Mouse (Mus musculus) forebrain, embryonic 10.5 days (tissue): ENCODE measurements around the gene Cpne9. TPM values are rescaled to one million over a fixed set of nuclear protein-coding genes. Genes with fewer than 3 reads are reported as not detected.
"Not testable (repeated sequence)": the region's sequence is repeated elsewhere in the genome, so short reads cannot be mapped to it uniquely, and the experiment has no call there.

Experiments used
- DNase-seq: peaks from one replicate; pipeline ENCODE4 v3.0.0-alpha.2; 2017; ENCODE audit warnings: low spot score; ENCODE audit errors: extremely low spot score
- H3K27ac ChIP-seq: fragments of 300-500 bp; sonication (generic); 2 replicates; pipeline ENCODE4 v1.5.1; 2016; ENCODE audit warnings: mild to moderate bottlenecking
- H3K27me3 ChIP-seq: fragments of 300-500 bp; sonication (generic); 2 replicates; pipeline ENCODE4 v1.6.1; 2016; ENCODE audit warnings: mild to moderate bottlenecking; ENCODE audit not compliant: poor library complexity, severe bottlenecking
- H3K36me3 ChIP-seq: fragments of 300-500 bp; sonication (generic); replicated peaks from 2 replicates; pipeline ENCODE4 v1.6.1; 2016; ENCODE audit warnings: mild to moderate bottlenecking, moderate library complexity
- H3K4me1 ChIP-seq: fragments of 300-500 bp; sonication (generic); 2 replicates; pipeline ENCODE4 v1.6.1; 2016
- H3K4me3 ChIP-seq: fragments of 300-500 bp; sonication (generic); 2 replicates; pipeline ENCODE4 v1.5.1; 2016; ENCODE audit warnings: mild to moderate bottlenecking, moderate library complexity
- H3K9me3 ChIP-seq: fragments of 300-500 bp; sonication (generic); 2 replicates; pipeline ENCODE4 v1.6.1; 2016; ENCODE audit warnings: mild to moderate bottlenecking, moderate library complexity
- WGBS: fragments of 180-500 bp; shearing (Covaris S2); methylation state at CpG from one replicate; pipeline ENCODE4 v1.1.7; 2016; 5-methylcytosine and 5-hydroxymethylcytosine counted together
- polyA plus RNA-seq: library from polyadenylated mRNA; unstranded; fragments of >200 nt; fragmentation: Nextera tagmentation; extraction: Ambion mirVana; gene quantifications from 2 replicates; pipeline ENCODE4 v1.2.1, GENCODE M21; 2016

The Cpne9 gene
- polyA plus RNA-seq, 1 experiment from 2014 or later: 0.05 TPM

- H3K4me3 ChIP-seq, H3K27me3 ChIP-seq, DNase-seq, H3K9me3 ChIP-seq, H3K4me1 ChIP-seq, H3K27ac ChIP-seq: not testable (repeated sequence)
- WGBS: 82% methylated on average over 6 of the region's 6 CpGs
- H3K36me3 ChIP-seq: peaks cover 75% of the 10 kb centered on the region
These were observed 50.6 kb downstream of the Cpne9 start for GRCm38 (mm10) chr6:113332734-113333133.

DNA sequence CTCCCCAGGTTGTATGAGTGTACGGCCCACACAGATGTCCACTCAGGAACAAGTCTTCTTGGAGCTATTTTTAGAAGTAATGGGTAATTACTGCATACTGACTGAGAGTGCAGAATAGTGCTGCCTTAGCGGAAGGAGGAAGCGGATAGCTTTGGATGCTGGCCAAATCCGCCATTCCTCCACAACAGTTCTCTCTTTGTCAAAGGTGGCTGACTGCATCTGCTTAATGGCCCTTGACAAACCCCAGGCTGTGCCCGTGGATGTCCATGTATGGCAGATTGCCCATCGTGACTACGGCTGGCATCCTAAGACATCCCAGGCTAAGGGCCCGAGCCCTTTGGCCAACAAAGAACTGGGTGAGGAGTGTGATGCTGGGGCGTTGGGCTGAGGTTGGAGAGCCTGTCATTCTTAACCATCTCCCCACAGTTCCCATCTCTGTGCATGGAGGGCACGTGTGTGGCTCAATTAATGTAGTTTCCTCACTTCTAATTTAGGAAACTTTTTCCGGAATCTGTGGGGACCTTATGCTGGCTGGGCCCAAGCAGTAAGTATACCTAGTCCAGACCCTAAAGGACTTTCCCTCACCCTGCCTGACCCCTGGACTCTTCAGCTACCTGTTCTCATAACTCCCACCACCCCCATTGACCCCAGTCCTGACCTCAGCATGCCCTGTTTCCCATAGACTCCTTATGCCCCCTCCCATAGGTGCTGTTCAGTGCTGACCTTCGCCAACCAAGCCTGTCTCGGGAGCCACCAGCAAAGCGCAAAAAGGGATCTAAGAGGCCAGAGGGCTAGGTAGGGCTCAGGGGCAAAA, 51.2 kb downstream of the Cpne9 start:
- Histone ChIP-seq H3K27ac (no peak overlapping the region; the same call in 1 of the 2 replicates), H3K36me3 (peaks cover 79% of the 10 kb centered on the region)

DNA sequence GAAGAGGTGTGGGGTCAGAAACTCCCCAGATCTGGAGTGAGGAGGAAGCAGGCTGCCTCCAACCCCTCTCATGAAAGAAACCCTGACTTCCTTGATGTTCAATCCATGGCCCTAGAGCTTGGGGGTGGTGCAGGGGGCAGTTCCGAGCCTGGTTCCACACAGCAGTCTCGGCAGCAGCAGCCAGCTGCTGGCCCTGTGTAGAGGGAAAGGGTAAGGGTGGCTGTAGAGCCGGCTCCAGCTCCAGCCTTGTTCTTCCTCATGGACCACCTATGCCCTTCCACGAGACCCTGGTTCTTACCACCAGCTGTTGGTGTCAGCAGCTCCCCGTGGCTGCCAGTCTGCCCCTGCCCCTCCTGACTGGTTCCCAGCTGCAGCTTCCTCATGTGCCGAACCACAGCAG, 52.1 kb downstream of the Cpne9 start:
- no peak overlapping the region for H3K4me3 ChIP-seq
- WGBS: 84% methylated on average over 6 of the region's 6 CpGs
- H3K36me3 ChIP-seq: peaks cover 80% of the 10 kb centered on the region
- no peaks in the 10 kb centered on the region for H3K4me1 ChIP-seq
- DNase-seq: no peak
- no peaks in the 10 kb centered on the region for H3K9me3 ChIP-seq
- H3K27ac ChIP-seq: no peak overlapping the region
- no peaks in the 10 kb centered on the region for H3K27me3 ChIP-seq

More for the DNA sequence above, 51.2 kb downstream of the Cpne9 start:
- no peak for DNase-seq
- Histone ChIP-seq H3K4me3 (no peak overlapping the region), H3K4me1 (no peaks in the 10 kb centered on the region), H3K27me3 (no peaks in the 10 kb centered on the region), H3K9me3 (no peaks in the 10 kb centered on the region)
- 92% methylated on average over 14 of the region's 14 CpGs for WGBS

DNA sequence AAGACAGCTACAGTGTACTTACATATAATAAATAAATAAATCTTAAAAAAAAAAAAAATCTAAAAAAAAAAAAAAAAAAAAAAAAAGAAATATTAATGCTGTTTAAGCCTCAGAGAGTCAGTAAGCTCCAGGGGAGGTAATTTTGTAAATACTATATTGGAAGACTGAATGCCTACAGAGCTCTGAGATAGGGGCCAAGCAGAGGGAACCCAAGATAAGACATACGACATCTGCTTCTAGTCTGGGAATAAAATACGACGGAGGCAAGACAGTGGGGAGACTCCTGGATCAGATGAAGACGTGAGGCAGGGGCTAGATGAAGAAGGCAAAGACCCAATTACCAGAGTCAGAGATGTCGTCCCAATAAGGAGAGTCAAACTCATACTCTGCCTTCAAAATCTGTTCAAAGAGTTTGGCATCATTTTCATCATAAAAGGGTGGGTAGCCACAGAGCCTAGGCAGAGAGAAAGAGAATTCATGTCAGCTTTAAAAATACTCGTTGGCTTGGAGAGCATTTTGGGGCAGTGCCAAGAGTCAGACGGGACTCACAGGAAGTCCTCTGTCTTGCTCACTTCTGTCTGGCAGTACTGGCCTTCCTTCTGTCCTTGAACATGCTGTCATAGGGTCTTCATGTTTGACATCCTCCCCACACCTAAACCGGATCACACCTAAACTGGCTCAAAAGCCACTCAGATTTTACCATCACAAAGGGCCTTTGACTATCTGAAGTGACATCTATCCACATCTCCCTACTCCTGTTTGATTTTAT, 54.9 kb downstream of the Cpne9 start:
- Histone ChIP-seq H3K27ac (no peak overlapping the region), H3K27me3 (no peaks in the 10 kb centered on the region), H3K4me1 (peaks cover 5% of the 10 kb centered on the region), H3K4me3 (no peak overlapping the region), H3K36me3 (peaks cover 60% of the 10 kb centered on the region), H3K9me3 (no peaks in the 10 kb centered on the region)
- 82% methylated on average over 8 of the region's 8 CpGs for WGBS
- DNase-seq: no peak

- peaks cover 16% of the 10 kb centered on the region for H3K36me3 ChIP-seq
- no peak overlapping the region for H3K4me3 ChIP-seq
- 82% methylated on average over 6 of the region's 6 CpGs for WGBS
- H3K4me1 ChIP-seq: peaks cover 29% of the 10 kb centered on the region
- 0 out of 2 replicates have a peak, but pooled peaks cover 10% of the 10 kb centered on the region for H3K27me3 ChIP-seq
- no peak overlapping the region for H3K27ac ChIP-seq
- no peak for DNase-seq
- no peaks in the 10 kb centered on the region for H3K9me3 ChIP-seq
These were observed 59.5 kb downstream of the Cpne9 start for GRCm38 (mm10) chr6:113341574-113341973.

GRCm38 (mm10) chr6:113342297-113342696, 60.2 kb downstream of the Cpne9 start:
- 0 out of 2 replicates have a peak, but pooled peaks cover 10% of the 10 kb centered on the region for H3K27me3 ChIP-seq
- H3K27ac ChIP-seq: no peak overlapping the region
- 58% methylated on average over 5 of the region's 7 CpGs for WGBS
- H3K9me3 ChIP-seq: no peaks in the 10 kb centered on the region
- DNase-seq: no peak
- H3K4me1 ChIP-seq: peaks cover 29% of the 10 kb centered on the region
- H3K36me3 ChIP-seq: peaks cover 16% of the 10 kb centered on the region
- no peak overlapping the region for H3K4me3 ChIP-seq

DNA sequence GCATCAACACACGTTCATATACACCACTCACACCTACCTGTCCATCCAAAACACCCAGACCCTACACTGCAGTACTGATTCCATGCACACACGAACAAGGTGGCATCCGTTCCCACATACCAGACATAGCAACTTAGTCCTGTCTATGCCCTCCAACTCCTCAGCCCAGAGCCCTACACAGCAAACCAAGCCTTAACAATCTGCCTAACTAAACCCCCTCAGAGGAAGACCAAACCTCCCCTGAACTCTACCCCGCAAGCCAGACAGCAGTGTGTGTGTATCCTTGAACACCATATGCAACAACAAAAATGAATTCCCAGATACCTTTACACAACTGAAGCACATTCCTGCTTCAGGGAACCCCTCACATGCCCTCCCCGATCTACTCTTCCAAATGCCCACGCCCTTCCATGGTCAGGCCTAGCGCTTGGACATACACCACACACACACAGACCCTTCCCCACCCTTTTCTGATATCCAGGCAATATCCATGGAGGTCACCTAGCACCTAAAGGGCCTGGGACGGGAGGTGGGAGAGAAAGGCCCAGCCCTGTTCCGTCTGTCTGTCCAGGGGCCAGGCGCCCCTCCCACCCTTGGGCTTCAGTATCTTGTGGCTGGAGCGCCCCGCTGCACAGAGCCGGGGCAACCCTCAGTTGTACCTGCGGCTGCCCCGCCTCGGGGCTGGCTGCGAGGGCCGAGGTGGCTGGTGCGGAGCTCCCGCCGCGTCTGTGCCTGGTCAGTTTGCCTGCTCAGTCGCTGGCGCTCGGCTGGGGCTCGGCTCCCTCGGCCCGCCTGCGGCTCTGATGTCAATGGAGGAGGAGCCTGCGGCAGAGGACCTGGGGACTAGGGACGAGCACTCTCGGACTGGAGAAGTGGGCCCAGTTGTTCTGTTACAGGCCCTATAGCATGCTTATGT, 61.3 kb downstream of the Cpne9 start, which contains the start of gene Camk1:
Gene Camk1, minus strand, starts transcription at position 808 of the 916 bp plus-strand sequence.
- peak within 1 kb of the TSS; percentile 69 for H3K4me3 ChIP-seq
- 16% methylated on average over 32 of the region's 32 CpGs for WGBS
- H3K27me3 ChIP-seq: 0 out of 2 replicates have a peak, but pooled peaks cover 10% of the 10 kb centered on the region
- H3K27ac ChIP-seq: peak within 1 kb of the TSS; percentile 88
- H3K36me3 ChIP-seq: peaks cover 11% of the 10 kb centered on the region; the same call in 1 of the 2 replicates
- peak; percentile 59 for DNase-seq
- H3K4me1 ChIP-seq: peaks cover 29% of the 10 kb centered on the region
- no peaks in the 10 kb centered on the region for H3K9me3 ChIP-seq

GRCm38 (mm10) chr6:113344321-113344720, 62.2 kb downstream of the Cpne9 start:
- Histone ChIP-seq H3K9me3 (no peaks in the 10 kb centered on the region), H3K4me1 (peaks cover 29% of the 10 kb centered on the region), H3K36me3 (peaks cover 4% of the 10 kb centered on the region; the same call in 1 of the 2 replicates), H3K4me3 (no peak overlapping the region; the same call in 1 of the 2 replicates), H3K27ac (peak overlapping the region; percentile 88; the same call in 1 of the 2 replicates), H3K27me3 (0 out of 2 replicates have a peak, but pooled peaks cover 10% of the 10 kb centered on the region)
- no peak for DNase-seq
- 56% methylated on average over 2 of the region's 2 CpGs for WGBS

DNA sequence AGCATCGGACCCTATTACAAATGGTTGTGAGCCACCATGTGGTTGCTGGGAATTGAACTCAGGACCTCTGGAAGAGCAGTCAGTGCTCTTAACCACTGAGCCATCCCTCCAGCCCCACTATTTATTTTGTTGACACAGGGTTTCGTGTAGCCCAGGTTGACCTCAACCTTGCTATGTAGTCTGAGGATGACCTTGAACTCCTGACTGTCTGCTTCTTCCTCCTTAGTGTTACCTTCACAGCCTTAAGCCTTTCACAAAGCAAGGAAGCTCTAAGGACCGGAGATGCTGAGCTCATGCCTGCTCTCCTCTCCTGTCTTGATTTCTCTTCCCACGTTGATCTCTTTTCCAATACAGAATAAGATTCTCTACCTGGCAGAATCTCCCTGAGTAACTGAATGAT, 64.8 kb downstream of the Cpne9 start:
- DNase-seq: no peak
- Histone ChIP-seq H3K4me1 (peaks cover 25% of the 10 kb centered on the region), H3K36me3 (no peaks in the 10 kb centered on the region), H3K27me3 (0 out of 2 replicates have a peak, but pooled peaks cover 10% of the 10 kb centered on the region), H3K27ac (no peak overlapping the region), H3K4me3 (no peak overlapping the region), H3K9me3 (no peaks in the 10 kb centered on the region)
- WGBS: 85% methylated on average over 4 of the region's 4 CpGs

- Histone ChIP-seq H3K27me3 (no peaks in the 10 kb centered on the region), H3K36me3 (no peaks in the 10 kb centered on the region), H3K4me1 (no peaks in the 10 kb centered on the region), H3K4me3 (no peak overlapping the region), H3K27ac (no peak overlapping the region), H3K9me3 (no peaks in the 10 kb centered on the region)
- DNase-seq: no peak
These were observed 68.4 kb downstream of the Cpne9 start for GRCm38 (mm10) chr6:113350538-113350937.

GRCm38 (mm10) chr6:113351161-113351560, 69.1 kb downstream of the Cpne9 start:
- Histone ChIP-seq H3K4me3 (no peak overlapping the region), H3K27me3 (no peaks in the 10 kb centered on the region), H3K27ac (no peak overlapping the region), H3K36me3 (no peaks in the 10 kb centered on the region), H3K9me3 (no peaks in the 10 kb centered on the region), H3K4me1 (no peaks in the 10 kb centered on the region)
- WGBS: 86% methylated on average over 1 of the region's 1 CpGs
- no peak for DNase-seq

DNA sequence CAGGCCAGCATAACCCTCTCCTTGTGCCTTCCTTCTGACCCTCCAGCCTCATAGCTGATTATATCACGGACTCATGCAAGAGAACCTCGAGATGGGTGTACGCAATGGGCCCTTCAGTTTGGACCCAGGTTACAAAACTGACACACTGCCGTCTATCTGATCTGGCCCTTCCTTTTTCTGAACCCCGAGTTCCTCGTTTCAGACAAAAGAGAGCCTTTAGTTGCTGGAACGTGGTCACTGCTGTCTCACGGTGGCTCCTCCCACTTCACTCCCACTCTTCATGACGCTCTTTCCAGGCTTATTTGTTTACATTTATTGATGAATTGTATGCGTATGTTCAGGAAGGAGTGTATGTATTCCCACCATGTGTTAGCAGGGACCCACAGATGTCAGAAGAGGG, 69.5 kb downstream of the Cpne9 start:
- Histone ChIP-seq H3K4me1 (no peaks in the 10 kb centered on the region), H3K27me3 (no peaks in the 10 kb centered on the region), H3K36me3 (no peaks in the 10 kb centered on the region), H3K27ac (no peak overlapping the region), H3K9me3 (no peaks in the 10 kb centered on the region), H3K4me3 (no peak overlapping the region)
- DNase-seq: no peak
- 68% methylated on average over 10 of the region's 10 CpGs for WGBS
